Mouse (Mus musculus): ENCODE data around the gene Morc2a.

- TF ChIP-seq CTCF (IDR thresholded peaks at IDR 0.05): no peak
- TF ChIP-seq POLR2A (IDR thresholded peaks at IDR 0.05; ENCODE audit: insufficient read depth, low read depth, low read length): no peak
These were observed 89.8 kb downstream of the Morc2a start for GRCm38 (mm10) chr11:3738778-3739177.
